In genomic region chr5:105517992-105518625, GRCm38 (mm10) we compare ENCODE assay signal across 8 mouse cellular contexts. TPM values are rescaled to one million over a fixed set of nuclear protein-coding genes. Genes with fewer than 3 reads are reported as not detected.
A peak's percentile ranks its signal among the peaks of the same experiment; 100 is the strongest.
DNase-seq lines count a peak whose midpoint lies in the region; ATAC-seq and TF ChIP-seq lines count a peak whose summit lies in the region.

No protein-coding gene starts in this region.

- peak overlapping the region; percentile 97 for H3K4me3 ChIP-seq in thymus, adult 2 months (ENCODE audit: control insufficient read depth, insufficient read depth, low read length)
- H3K4me3 ChIP-seq in forebrain, embryonic 16.5 days (replicated peaks; ENCODE audit: low read length) = peak overlapping the region; percentile 76
- peak overlapping the region; percentile 69 for H3K4me3 ChIP-seq in limb, embryonic 13.5 days
- peak overlapping the region; percentile 81 for H3K4me3 ChIP-seq in stomach, embryonic 16.5 days (replicated peaks; ENCODE audit: low read length)

- no peaks in the 10 kb centered on the region for H3K36me3 ChIP-seq in thymus, adult 2 months (ENCODE audit: control insufficient read depth, insufficient read depth, low read length)
- H3K36me3 ChIP-seq in forebrain, embryonic 16.5 days (ENCODE audit: control insufficient read depth, insufficient read depth) = no peaks in the 10 kb centered on the region
- no peaks in the 10 kb centered on the region for H3K36me3 ChIP-seq in limb, embryonic 13.5 days
- no peaks in the 10 kb centered on the region for H3K36me3 ChIP-seq in stomach, embryonic 16.5 days (ENCODE audit: control insufficient read depth, insufficient read depth, low read length)

- intact Hi-C loops in gastrocnemius, postnatal 36 days (cut with DNase I) = loop anchor here (5.0 kb wide), 1 partner anchor 111 kb away; no protein-coding TSS in a partner anchor

- peak overlapping the region; percentile 93 for H3K27ac ChIP-seq in thymus, adult 2 months (ENCODE audit: control insufficient read depth, insufficient read depth, low read length)
- H3K27ac ChIP-seq in forebrain, embryonic 16.5 days (ENCODE audit: low read length) = no peak overlapping the region
- no peak overlapping the region for H3K27ac ChIP-seq in limb, embryonic 13.5 days
- no peak overlapping the region for H3K27ac ChIP-seq in stomach, embryonic 16.5 days (ENCODE audit: low read length)

- WGBS in thymus, adult 2 months = 4% methylated on average over 7 of the region's 7 CpGs
- WGBS in forebrain, embryonic 16.5 days = 10% methylated on average over 7 of the region's 7 CpGs
- WGBS in limb, embryonic 13.5 days = 22% methylated on average over 7 of the region's 7 CpGs
- WGBS in stomach, embryonic 16.5 days = 8% methylated on average over 7 of the region's 7 CpGs

- no peaks in the 10 kb centered on the region for H3K9me3 ChIP-seq in forebrain, embryonic 16.5 days (ENCODE audit: control insufficient read depth, low read length)
- no peaks in the 10 kb centered on the region for H3K9me3 ChIP-seq in limb, embryonic 13.5 days
- no peaks in the 10 kb centered on the region for H3K9me3 ChIP-seq in stomach, embryonic 16.5 days (replicated peaks; ENCODE audit: control insufficient read depth, low read length)

- no peak for TF ChIP-seq POLR2A in thymus, adult 2 months (IDR thresholded peaks at IDR 0.05; ENCODE audit: control insufficient read depth, extremely low read depth, insufficient read depth, low read length, poor library complexity)

- no peaks in the 10 kb centered on the region for H3K27me3 ChIP-seq in thymus, adult 2 months (ENCODE audit: control insufficient read depth, insufficient read depth, low read length)
- no peaks in the 10 kb centered on the region for H3K27me3 ChIP-seq in forebrain, embryonic 16.5 days (replicated peaks; ENCODE audit: control insufficient read depth, insufficient read depth, low read length)
- H3K27me3 ChIP-seq in limb, embryonic 13.5 days = peaks cover 8% of the 10 kb centered on the region
- H3K27me3 ChIP-seq in stomach, embryonic 16.5 days (ENCODE audit: control insufficient read depth, insufficient read depth, low read length) = no peaks in the 10 kb centered on the region

- H3K4me1 ChIP-seq in thymus, adult 2 months (replicated peaks; ENCODE audit: control insufficient read depth, insufficient read depth, low read length) = peaks cover 15% of the 10 kb centered on the region
- H3K4me1 ChIP-seq in forebrain, embryonic 16.5 days (replicated peaks; ENCODE audit: control insufficient read depth, insufficient read depth, low read length) = peaks cover 13% of the 10 kb centered on the region; the same call in 1 of the 2 replicates
- peaks cover 21% of the 10 kb centered on the region for H3K4me1 ChIP-seq in limb, embryonic 13.5 days
- H3K4me1 ChIP-seq in stomach, embryonic 16.5 days (ENCODE audit: control insufficient read depth, insufficient read depth, low read length) = peaks cover 9% of the 10 kb centered on the region; the same call in 1 of the 2 replicates

- no peak for ATAC-seq in forebrain, embryonic 16.5 days
- no peak for ATAC-seq in limb, embryonic 13.5 days (ENCODE audit: low FRiP score, low read depth)
- no peak for ATAC-seq in stomach, embryonic 16.5 days (ENCODE audit: insufficient read depth, low FRiP score)

- H3K4me2 ChIP-seq in forebrain, embryonic 16.5 days (ENCODE audit: low read length) = peak overlapping the region; percentile 83
- H3K4me2 ChIP-seq in limb, embryonic 13.5 days (replicated peaks) = peak overlapping the region; percentile 86
- H3K4me2 ChIP-seq in stomach, embryonic 16.5 days (ENCODE audit: low read depth, low read length) = peak overlapping the region; percentile 98

- TF ChIP-seq CTCF in thymus, adult 2 months (IDR thresholded peaks at IDR 0.05; ENCODE audit: borderline replicate concordance, control insufficient read depth, extremely low read depth, insufficient read depth, low read length, poor library complexity) = no peak

- H3K9ac ChIP-seq in forebrain, embryonic 16.5 days (replicated peaks; ENCODE audit: low read depth, low read length) = peak overlapping the region; percentile 89; the same call in 1 of the 2 replicates
- H3K9ac ChIP-seq in limb, embryonic 13.5 days = no peak overlapping the region
- 0 out of 2 replicates have a peak overlapping the region, but pooled peaks have one; percentile 88 for H3K9ac ChIP-seq in stomach, embryonic 16.5 days (ENCODE audit: low read length)

- peak; percentile 18 for DNase-seq in thymus, adult 2 months
- DNase-seq in thymus, adult 18-20 months = no peak
- no peak for DNase-seq in frontal cortex, postnatal 25 days (ENCODE audit: low spot score in 2 of 2)
- no peak for DNase-seq in gastrocnemius, postnatal 36 days
- no peak for DNase-seq in urinary bladder, postnatal 10 days (ENCODE audit: low spot score)

RNA-seq across cellular contexts. Expression of gene Lrrc8c, which starts 1.1 kb away (rescaled TPM):
- 69.4 and 78.0 TPM in 2 replicates for polyA plus RNA-seq in thymus, adult 2 months (2012; rRNA removed)
- polyA plus RNA-seq in forebrain, embryonic 16.5 days (2015; fragmentation: Nextera tagmentation; extraction: Ambion mirVana) = 12.0 and 12.5 TPM in 2 replicates
- polyA plus RNA-seq in limb, embryonic 13.5 days (2015; fragmentation: Nextera tagmentation; extraction: Ambion mirVana) = 15.6 and 18.4 TPM in 2 replicates
- polyA plus RNA-seq in stomach, embryonic 16.5 days (2015; fragmentation: Nextera tagmentation; extraction: Ambion mirVana) = 13.3 and 14.8 TPM in 2 replicates
- 10 to 100 TPM in 1 of 2 experiments, 1 to 10 TPM in 1; 8.3 to 11.0 TPM for total RNA-seq in gastrocnemius, postnatal 36 days (2021)
